Mouse (Mus musculus) midbrain, embryonic 11.5 days (tissue): ENCODE data around the gene Lenep. TPM values are rescaled to one million over a fixed set of nuclear protein-coding genes. Genes with fewer than 3 reads are reported as not detected.

Source experiments
- ATAC-seq: fragments of 200-750 bp; cut with Nextera tagmentation; 2 replicates; pipeline ENCODE4 v1.8.0; 2017; ENCODE audit warnings: moderate TSS enrichment, moderate library complexity; ENCODE audit not compliant: low FRiP score
- DNase-seq: peaks from one replicate; pipeline ENCODE4 v3.0.0; 2015; ENCODE audit warnings: low spot score; ENCODE audit errors: missing footprints
- H3K27ac ChIP-seq: fragments of 300-500 bp; sonication (generic); 2 replicates; pipeline ENCODE4 v1.5.1; 2014; ENCODE audit warnings: low read depth, low read length
- H3K27me3 ChIP-seq: fragments of 300-500 bp; sonication (generic); 2 replicates; pipeline ENCODE4 v1.6.1; 2014; ENCODE audit warnings: mild to moderate bottlenecking, low read length, moderate library complexity, mixed read lengths; ENCODE audit not compliant: control insufficient read depth, insufficient read depth
- H3K36me3 ChIP-seq: fragments of 300-500 bp; sonication (generic); 2 replicates; pipeline ENCODE4 v1.6.1; 2014; ENCODE audit warnings: mild to moderate bottlenecking, low read length, moderate library complexity, mixed read lengths; ENCODE audit not compliant: control insufficient read depth, insufficient read depth
- H3K4me1 ChIP-seq: fragments of 300-500 bp; sonication (generic); 2 replicates; pipeline ENCODE4 v1.6.1; 2014; ENCODE audit warnings: low read length; ENCODE audit not compliant: control insufficient read depth, insufficient read depth
- H3K4me2 ChIP-seq: fragments of 300-500 bp; sonication (generic); 2 replicates; pipeline ENCODE4 v1.6.1; 2014; ENCODE audit warnings: mild to moderate bottlenecking, moderate library complexity
- H3K4me3 ChIP-seq: fragments of 300-500 bp; sonication (generic); 2 replicates; pipeline ENCODE4 v1.5.1; 2014; ENCODE audit warnings: low read depth, low read length
- H3K9ac ChIP-seq: fragments of 300-500 bp; sonication (generic); 2 replicates; pipeline ENCODE4 v1.6.1; 2014; ENCODE audit warnings: low read length
- H3K9me3 ChIP-seq: fragments of 300-500 bp; sonication (generic); 2 replicates; pipeline ENCODE4 v1.6.1; 2016; ENCODE audit warnings: low read length; ENCODE audit not compliant: control insufficient read depth
- WGBS: fragments of 180-500 bp; shearing (Covaris S2); extraction: QIAGEN DNeasy Blood & Tissue Kit; methylation state at CpG from one replicate; pipeline ENCODE4 v1.1.7; 2014; 5-methylcytosine and 5-hydroxymethylcytosine counted together
- polyA plus RNA-seq: library from polyadenylated mRNA; unstranded; fragments of >200 nt; fragmentation: Nextera tagmentation; extraction: Ambion mirVana; gene quantifications from 2 replicates; pipeline ENCODE4 v1.2.1, GENCODE M21; 2014

Lenep gene
- polyA plus RNA-seq, 1 experiment from 2014 or later, result not detected

DNA sequence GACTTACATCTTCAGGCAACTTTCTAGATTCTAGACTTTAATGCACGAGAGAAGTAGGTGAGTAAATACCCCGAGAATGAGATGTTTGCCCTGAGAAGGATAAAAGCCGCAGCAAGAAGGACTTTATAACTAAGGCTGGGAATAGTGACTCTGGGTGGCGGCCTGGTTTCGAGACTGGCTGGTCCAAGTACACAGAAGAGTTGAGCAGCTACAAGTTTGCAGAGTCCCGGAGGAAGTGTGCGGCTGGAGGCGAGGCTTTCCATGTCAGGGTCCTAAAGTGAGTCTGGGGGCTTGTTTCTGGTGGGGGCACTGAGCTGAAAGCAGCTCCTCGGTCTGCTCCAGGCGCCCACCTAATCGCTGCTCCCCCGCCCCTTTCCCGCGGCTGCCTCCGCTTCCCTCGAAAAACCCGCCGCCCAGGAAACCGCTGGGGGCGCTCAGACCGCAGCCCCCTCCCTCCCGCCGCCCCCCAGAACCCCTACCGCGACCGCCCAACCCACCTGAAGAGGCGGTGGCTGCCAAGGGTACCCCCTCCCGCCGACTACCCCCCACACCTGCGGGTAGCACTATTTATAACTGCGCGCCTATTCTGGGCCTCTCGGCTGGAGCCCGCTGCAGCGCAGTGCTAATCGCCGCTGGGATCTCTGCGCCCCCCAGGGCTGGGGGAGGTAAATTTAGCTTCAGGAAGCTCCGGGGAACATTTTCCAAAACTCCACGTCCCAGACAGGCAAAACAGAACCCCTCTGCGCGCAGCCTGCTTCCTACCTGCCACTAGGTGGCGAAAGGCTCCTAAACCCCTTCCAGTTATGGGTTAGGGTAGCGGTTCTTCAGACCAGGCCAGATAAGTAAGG lies 6.6 kb downstream of the Lenep start:
- WGBS, result under 1% methylated on average over 44 of the region's 44 CpGs
- Histone ChIP-seq H3K4me3 (peak overlapping the region; percentile 42), H3K4me1 (peaks cover 38% of the 10 kb centered on the region), H3K9ac (peak overlapping the region; percentile 50), H3K9me3 (no peaks in the 10 kb centered on the region), H3K36me3 (no peaks in the 10 kb centered on the region), H3K27me3 (peaks cover 12% of the 10 kb centered on the region), H3K27ac (no peak overlapping the region), H3K4me2 (peak overlapping the region; percentile 84)
- ATAC-seq, result no peak
- DNase-seq, result peak; percentile 94

- Histone ChIP-seq H3K27me3 (peaks cover 16% of the 10 kb centered on the region), H3K4me1 (peaks cover 41% of the 10 kb centered on the region), H3K9ac (no peak overlapping the region; the same call in 1 of the 2 replicates), H3K9me3 (no peaks in the 10 kb centered on the region), H3K27ac (no peak overlapping the region), H3K4me2 (peak overlapping the region; percentile 84), H3K4me3 (peak overlapping the region; percentile 42), H3K36me3 (no peaks in the 10 kb centered on the region)
- DNase-seq (peak; percentile 87), ATAC-seq (no peak)
- 2% methylated on average over 10 of the region's 10 CpGs for WGBS
Measured at GRCm38 (mm10) chr3:89395419-89395805, 7.2 kb downstream of the Lenep start.

- H3K27me3 ChIP-seq, result peaks cover 16% of the 10 kb centered on the region
- peaks cover 41% of the 10 kb centered on the region for H3K4me1 ChIP-seq
- DNase-seq, result peak; percentile 96
- H3K9ac ChIP-seq, result peak overlapping the region; percentile 53
- peak overlapping the region; percentile 84 for H3K4me2 ChIP-seq
- peak; percentile 25 for ATAC-seq
- no peak overlapping the region for H3K27ac ChIP-seq
- 0% methylated on average over 12 of the region's 12 CpGs for WGBS
- no peaks in the 10 kb centered on the region for H3K9me3 ChIP-seq
- peak overlapping the region; percentile 42 for H3K4me3 ChIP-seq
- no peaks in the 10 kb centered on the region for H3K36me3 ChIP-seq
Measured at GRCm38 (mm10) chr3:89394894-89395256, 7.7 kb downstream of the Lenep start.

DNA sequence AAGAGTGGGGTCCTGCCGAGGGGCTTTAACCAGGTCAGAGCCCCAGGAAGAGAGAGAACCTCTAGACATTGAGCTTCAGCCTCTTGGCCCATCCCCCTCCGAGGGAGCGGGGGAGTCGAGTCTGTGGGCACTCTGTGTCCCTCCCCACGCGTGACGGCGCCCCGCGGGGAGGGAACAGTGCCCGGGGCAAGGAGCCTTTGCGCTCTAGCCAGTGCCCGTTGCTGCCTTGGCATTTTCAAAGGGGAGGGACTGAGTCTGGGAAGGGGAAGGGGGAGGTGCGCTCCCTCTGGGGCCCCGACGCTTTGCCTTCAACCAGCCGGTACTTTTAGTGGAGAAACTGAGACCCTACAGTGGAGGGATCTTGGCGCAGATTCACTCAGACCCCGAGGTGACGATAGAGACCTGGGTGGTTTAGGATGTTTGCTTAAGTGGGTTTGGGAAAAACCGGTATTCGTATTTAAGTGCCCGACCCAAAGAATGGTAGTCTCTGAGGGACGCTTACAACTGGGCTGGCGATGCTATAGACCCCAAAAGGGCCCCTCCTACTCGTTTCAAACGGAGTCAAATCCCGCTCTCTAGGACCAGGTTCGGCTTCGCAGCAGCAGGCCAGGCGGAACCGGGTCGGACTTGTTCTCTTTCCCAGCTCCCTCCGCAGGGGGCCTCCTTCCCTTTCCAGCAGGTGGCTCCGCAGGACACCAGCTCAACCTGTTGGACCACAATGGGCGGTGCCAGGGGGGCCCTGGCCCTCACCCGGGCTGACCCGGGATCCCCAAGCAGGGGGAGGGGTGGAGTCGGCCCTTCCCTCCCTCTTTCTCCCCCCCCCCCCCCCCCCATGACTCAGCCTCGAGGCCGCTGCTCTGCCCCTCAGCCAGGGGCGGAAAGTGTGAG lies 8.3 kb downstream of the Lenep start, which contains the start of gene Zbtb7b:
TSS of gene Zbtb7b (minus strand) at position 771 of the 888 bp plus-strand sequence.
- Histone ChIP-seq H3K4me1 (peaks cover 41% of the 10 kb centered on the region), H3K4me3 (peak within 1 kb of the TSS; percentile 42), H3K27me3 (peaks cover 16% of the 10 kb centered on the region), H3K9me3 (no peaks in the 10 kb centered on the region), H3K27ac (peak within 1 kb of the TSS; percentile 62; the same call in 1 of the 2 replicates), H3K36me3 (no peaks in the 10 kb centered on the region), H3K9ac (peak within 1 kb of the TSS; percentile 53), H3K4me2 (peak within 1 kb of the TSS; percentile 84)
- ATAC-seq (peak; percentile 53), DNase-seq (peak; percentile 98)
- WGBS, result under 1% methylated on average over 42 of the region's 42 CpGs

- peaks cover 41% of the 10 kb centered on the region for H3K4me1 ChIP-seq
- DNase-seq (no peak), ATAC-seq (peak; percentile 95)
- H3K27ac ChIP-seq, result peak overlapping the region; percentile 62; the same call in 1 of the 2 replicates
- H3K4me2 ChIP-seq, result peak overlapping the region; percentile 84
- 1% methylated on average over 15 of the region's 15 CpGs for WGBS
- peak overlapping the region; percentile 44 for H3K4me3 ChIP-seq
- H3K36me3 ChIP-seq, result no peaks in the 10 kb centered on the region
- H3K9me3 ChIP-seq, result no peaks in the 10 kb centered on the region
- peaks cover 16% of the 10 kb centered on the region for H3K27me3 ChIP-seq
- H3K9ac ChIP-seq, result peak overlapping the region; percentile 53
Measured at GRCm38 (mm10) chr3:89393605-89394004, 9.0 kb downstream of the Lenep start.

- Histone ChIP-seq H3K9ac (peak overlapping the region; percentile 27; the same call in 1 of the 2 replicates), H3K4me3 (peak overlapping the region; percentile 44), H3K27me3 (peaks cover 16% of the 10 kb centered on the region), H3K9me3 (no peaks in the 10 kb centered on the region), H3K4me1 (peaks cover 41% of the 10 kb centered on the region), H3K36me3 (no peaks in the 10 kb centered on the region), H3K27ac (no peak overlapping the region), H3K4me2 (peak overlapping the region; percentile 84)
- WGBS, result under 1% methylated on average over 14 of the region's 24 CpGs
- ATAC-seq, result no peak
- peak; percentile 92 for DNase-seq
Measured at GRCm38 (mm10) chr3:89392871-89393311, 9.7 kb downstream of the Lenep start.

DNA sequence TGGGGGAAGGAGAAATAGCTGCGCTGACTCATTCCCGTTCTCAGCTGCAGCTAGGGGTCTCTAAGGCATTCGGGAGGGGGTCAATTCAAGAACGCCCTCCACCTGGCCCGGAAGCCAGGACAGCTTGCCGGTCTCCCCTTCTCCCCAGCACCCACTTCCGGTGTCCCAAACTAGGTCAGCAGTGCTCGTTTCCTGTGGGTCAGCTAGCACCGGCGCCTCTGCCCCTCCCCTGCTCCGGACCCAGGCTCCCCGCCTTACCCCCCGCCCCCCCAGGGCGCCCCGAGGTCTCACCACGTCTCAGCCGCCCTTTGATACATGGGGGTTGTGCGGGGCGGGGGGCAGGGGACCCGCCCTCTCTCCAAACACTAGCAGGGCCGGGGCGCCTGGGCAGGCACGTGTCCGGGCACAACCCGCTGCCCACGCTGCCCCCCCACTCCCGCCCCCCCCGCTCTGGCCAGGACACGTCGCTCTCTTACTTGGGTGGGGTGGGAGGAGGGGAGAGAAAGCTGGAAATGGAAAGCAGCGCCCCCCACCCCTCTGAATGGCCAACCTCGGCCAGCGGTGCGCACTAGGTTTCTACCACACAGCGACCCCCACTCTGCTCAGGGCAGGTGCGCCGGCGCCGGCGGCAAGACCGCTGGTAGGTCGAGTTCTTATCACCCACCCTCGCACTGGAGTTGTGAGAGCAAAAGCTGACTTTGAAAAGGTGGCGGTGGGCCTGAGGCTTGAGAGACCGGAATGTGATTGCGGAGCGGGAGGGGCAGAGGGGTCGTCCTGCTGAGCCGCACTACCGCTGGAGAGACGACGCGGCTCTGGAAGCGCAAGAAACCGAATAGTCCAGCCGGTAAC lies 10.7 kb downstream of the Lenep start:
- Histone ChIP-seq H3K4me1 (peaks cover 41% of the 10 kb centered on the region), H3K36me3 (no peaks in the 10 kb centered on the region), H3K4me3 (peak overlapping the region; percentile 44), H3K27me3 (peaks cover 16% of the 10 kb centered on the region), H3K9ac (peak overlapping the region; percentile 60), H3K27ac (no peak overlapping the region), H3K4me2 (peak overlapping the region; percentile 84), H3K9me3 (no peaks in the 10 kb centered on the region)
- under 1% methylated on average over 56 of the region's 56 CpGs for WGBS
- ATAC-seq, result no peak
- peak; percentile 95 for DNase-seq
